Mouse (Mus musculus) neural tube, embryonic 13.5 days (tissue): ENCODE measurements around the gene Piwil4. TPM values are rescaled to one million over a fixed set of nuclear protein-coding genes. Genes with fewer than 3 reads are reported as not detected.
"Not testable (repeated sequence)": the region's sequence is repeated elsewhere in the genome, so short reads cannot be mapped to it uniquely, and the experiment has no call there.

Source experiments
- ATAC-seq: fragments of 200-750 bp; cut with Nextera tagmentation; 2 replicates; pipeline ENCODE4 v1.8.0; 2017; ENCODE audit warnings: low read depth, mild to moderate bottlenecking, moderate TSS enrichment, moderate library complexity
- H3K27ac ChIP-seq: fragments of 300-500 bp; sonication (generic); replicated peaks from 2 replicates; pipeline ENCODE4 v1.5.1; 2015; ENCODE audit warnings: moderate library complexity, mild to moderate bottlenecking, inconsistent platforms
- H3K27me3 ChIP-seq: fragments of 300-500 bp; sonication (generic); 2 replicates; pipeline ENCODE4 v1.6.1; 2015; ENCODE audit warnings: mild to moderate bottlenecking, inconsistent platforms
- H3K36me3 ChIP-seq: fragments of 300-500 bp; sonication (generic); 2 replicates; pipeline ENCODE4 v1.6.1; 2015; ENCODE audit warnings: mild to moderate bottlenecking, inconsistent platforms
- H3K4me1 ChIP-seq: fragments of 300-500 bp; sonication (generic); replicated peaks from 2 replicates; pipeline ENCODE4 v1.6.1; 2015; ENCODE audit warnings: inconsistent platforms
- H3K4me2 ChIP-seq: fragments of 300-500 bp; sonication (generic); 2 replicates; pipeline ENCODE4 v1.6.1; 2015; ENCODE audit warnings: inconsistent platforms, mild to moderate bottlenecking, moderate library complexity
- H3K4me3 ChIP-seq: fragments of 300-500 bp; sonication (generic); 2 replicates; pipeline ENCODE4 v1.5.1; 2015; ENCODE audit warnings: mild to moderate bottlenecking, inconsistent platforms
- H3K9ac ChIP-seq: fragments of 300-500 bp; sonication (generic); 2 replicates; pipeline ENCODE4 v1.6.1; 2015; ENCODE audit warnings: moderate library complexity, mild to moderate bottlenecking, inconsistent platforms
- H3K9me3 ChIP-seq: fragments of 300-500 bp; sonication (generic); 2 replicates; pipeline ENCODE4 v1.6.1; 2016; ENCODE audit warnings: inconsistent platforms
- whole genome bisulfite sequencing: fragments of 180-500 bp; shearing (Covaris S2); methylation state at CpG from one replicate; pipeline ENCODE4 v1.1.7; 2015; 5-methylcytosine and 5-hydroxymethylcytosine counted together
- polyA plus RNA-seq: library from polyadenylated mRNA; unstranded; fragments of >200 nt; fragmentation: Nextera tagmentation; extraction: Ambion mirVana; gene quantifications from 2 replicates; pipeline ENCODE4 v1.2.1, GENCODE M21; 2015

The Piwil4 gene
- polyA plus RNA-seq, 1 experiment from 2014 or later: not detected

GRCm38 (mm10) chr9:14720384-14720783, 20.1 kb downstream of the Piwil4 start:
- 15% methylated on average over 2 of the region's 2 CpGs for whole genome bisulfite sequencing
- H3K9me3 ChIP-seq: no peaks in the 10 kb centered on the region

GRCm38 (mm10) chr9:14718332-14718691, 22.2 kb downstream of the Piwil4 start:
- ATAC-seq: no peak
- no peak overlapping the region for H3K4me3 ChIP-seq
- no peaks in the 10 kb centered on the region for H3K36me3 ChIP-seq
- H3K9ac ChIP-seq: no peak overlapping the region
- peaks cover 6% of the 10 kb centered on the region; the same call in 1 of the 2 replicates for H3K27me3 ChIP-seq
- no peak overlapping the region for H3K4me2 ChIP-seq
- H3K27ac ChIP-seq: no peak overlapping the region
- H3K9me3 ChIP-seq: no peaks in the 10 kb centered on the region
- H3K4me1 ChIP-seq: 0 out of 2 replicates have a peak, but pooled peaks cover 9% of the 10 kb centered on the region

More at GRCm38 (mm10) chr9:14720384-14720783, 20.1 kb downstream of the Piwil4 start:
- no peak overlapping the region for H3K4me3 ChIP-seq
- no peak overlapping the region for H3K4me2 ChIP-seq
- ATAC-seq: no peak
- H3K36me3 ChIP-seq: no peaks in the 10 kb centered on the region
- H3K9ac ChIP-seq: no peak overlapping the region
- H3K4me1 ChIP-seq: 0 out of 2 replicates have a peak, but pooled peaks cover 1% of the 10 kb centered on the region
- H3K27me3 ChIP-seq: peaks cover 6% of the 10 kb centered on the region
- no peak overlapping the region for H3K27ac ChIP-seq

GRCm38 (mm10) chr9:14717689-14718331, 22.7 kb downstream of the Piwil4 start:
- H3K4me2 ChIP-seq: no peak overlapping the region
- 0 out of 2 replicates have a peak, but pooled peaks cover 9% of the 10 kb centered on the region for H3K4me1 ChIP-seq
- peaks cover 6% of the 10 kb centered on the region; the same call in 1 of the 2 replicates for H3K27me3 ChIP-seq
- no peak overlapping the region for H3K9ac ChIP-seq
- no peaks in the 10 kb centered on the region for H3K36me3 ChIP-seq
- no peak overlapping the region for H3K27ac ChIP-seq
- no peak overlapping the region for H3K4me3 ChIP-seq
- 70% methylated on average over 14 of the region's 14 CpGs for WGBS
- H3K9me3 ChIP-seq: no peaks in the 10 kb centered on the region
- ATAC-seq: no peak

GRCm38 (mm10) chr9:14715258-14715657, 25.3 kb downstream of the Piwil4 start:
- H3K4me2 ChIP-seq: no peak overlapping the region

GRCm38 (mm10) chr9:14710910-14711309, 29.6 kb downstream of the Piwil4 start:
- peaks cover 10% of the 10 kb centered on the region for H3K4me1 ChIP-seq
- H3K9ac ChIP-seq: no peak overlapping the region
- no peak for ATAC-seq
- no peaks in the 10 kb centered on the region for H3K9me3 ChIP-seq
- no peaks in the 10 kb centered on the region for H3K36me3 ChIP-seq
- no peak overlapping the region for H3K27ac ChIP-seq
- no peaks in the 10 kb centered on the region for H3K27me3 ChIP-seq
- no peak overlapping the region for H3K4me3 ChIP-seq
- H3K4me2 ChIP-seq: no peak overlapping the region
- WGBS: 90% methylated on average over 3 of the region's 3 CpGs

More at GRCm38 (mm10) chr9:14715258-14715657, 25.3 kb downstream of the Piwil4 start:
- WGBS: 72% methylated on average over 15 of the region's 15 CpGs
- H3K27me3 ChIP-seq: no peaks in the 10 kb centered on the region
- H3K4me3 ChIP-seq: no peak overlapping the region
- no peaks in the 10 kb centered on the region for H3K36me3 ChIP-seq
- no peaks in the 10 kb centered on the region for H3K9me3 ChIP-seq
- H3K27ac ChIP-seq: no peak overlapping the region
- no peak for ATAC-seq
- 0 out of 2 replicates have a peak, but pooled peaks cover 9% of the 10 kb centered on the region for H3K4me1 ChIP-seq
- no peak overlapping the region for H3K9ac ChIP-seq

- Histone ChIP-seq H3K27me3 (no peaks in the 10 kb centered on the region), H3K4me2 (no peak overlapping the region), H3K27ac (0 out of 2 replicates have a peak overlapping the region, but pooled peaks have one; percentile 24), H3K9ac (no peak overlapping the region; the same call in 1 of the 2 replicates), H3K4me3 (no peak overlapping the region), H3K4me1 (peaks cover 5% of the 10 kb centered on the region), H3K9me3 (no peaks in the 10 kb centered on the region), H3K36me3 (no peaks in the 10 kb centered on the region)
- no peak; the same call in 1 of the 2 replicates for ATAC-seq
- WGBS: 61% methylated on average over 13 of the region's 13 CpGs
Observed at GRCm38 (mm10) chr9:14705321-14706162, 35.0 kb downstream of the Piwil4 start.

GRCm38 (mm10) chr9:14700795-14701194, 39.7 kb downstream of the Piwil4 start:
- not testable (repeated sequence) for H3K4me1 ChIP-seq, H3K4me2 ChIP-seq, H3K27me3 ChIP-seq, H3K27ac ChIP-seq, H3K36me3 ChIP-seq, ATAC-seq, H3K9ac ChIP-seq, H3K9me3 ChIP-seq, H3K4me3 ChIP-seq
- 84% methylated on average over 1 of the region's 1 CpGs for WGBS

- Histone ChIP-seq H3K4me2 (no peak overlapping the region), H3K4me3 (no peak overlapping the region), H3K27me3 (no peaks in the 10 kb centered on the region), H3K27ac (no peak overlapping the region), H3K4me1 (no peaks in the 10 kb centered on the region), H3K9me3 (no peaks in the 10 kb centered on the region), H3K9ac (no peak overlapping the region), H3K36me3 (no peaks in the 10 kb centered on the region)
- WGBS: 44% methylated on average over 7 of the region's 7 CpGs
- ATAC-seq: 0 out of 2 replicates have a peak, but pooled peaks have one; percentile 10
Observed at GRCm38 (mm10) chr9:14699288-14699640, 41.3 kb downstream of the Piwil4 start.

GRCm38 (mm10) chr9:14698582-14699287, 41.8 kb downstream of the Piwil4 start:
- H3K4me2 ChIP-seq: no peak overlapping the region
- no peaks in the 10 kb centered on the region for H3K9me3 ChIP-seq
- no peaks in the 10 kb centered on the region for H3K4me1 ChIP-seq
- 45% methylated on average over 12 of the region's 12 CpGs for WGBS
- no peaks in the 10 kb centered on the region for H3K36me3 ChIP-seq
- H3K27me3 ChIP-seq: no peaks in the 10 kb centered on the region
- no peak overlapping the region for H3K9ac ChIP-seq
- H3K4me3 ChIP-seq: no peak overlapping the region
- H3K27ac ChIP-seq: no peak overlapping the region
- ATAC-seq: peak; percentile 97

GRCm38 (mm10) chr9:14697903-14698302, 42.6 kb downstream of the Piwil4 start:
- H3K9ac ChIP-seq: no peak overlapping the region
- H3K27ac ChIP-seq: no peak overlapping the region
- no peak overlapping the region for H3K4me3 ChIP-seq
- no peaks in the 10 kb centered on the region for H3K36me3 ChIP-seq
- WGBS: 62% methylated on average over 4 of the region's 4 CpGs
- no peak for ATAC-seq
- H3K4me2 ChIP-seq: no peak overlapping the region
- H3K4me1 ChIP-seq: no peaks in the 10 kb centered on the region
- H3K9me3 ChIP-seq: no peaks in the 10 kb centered on the region
- no peaks in the 10 kb centered on the region for H3K27me3 ChIP-seq

GRCm38 (mm10) chr9:14689376-14690108, 51.0 kb downstream of the Piwil4 start:
- Histone ChIP-seq H3K36me3 (no peaks in the 10 kb centered on the region), H3K27ac (no peak overlapping the region), H3K4me1 (no peaks in the 10 kb centered on the region), H3K27me3 (no peaks in the 10 kb centered on the region), H3K9me3 (no peaks in the 10 kb centered on the region), H3K9ac (no peak overlapping the region), H3K4me2 (no peak overlapping the region), H3K4me3 (no peak overlapping the region)
- whole genome bisulfite sequencing: 83% methylated on average over 12 of the region's 12 CpGs
- ATAC-seq: no peak
